In genomic region chr11:54806891-54807290, GRCm38 (mm10) we compare ENCODE assay signal across 1 mouse cellular context.
TF ChIP-seq lines count a peak whose summit lies in the region.

No protein-coding gene starts in this region.

TF ChIP-seq in MEL, 35 proteins besides CTCF, POLR2A, EP300 and RAD21:
- TF ChIP-seq RCOR1 (IDR thresholded peaks at IDR 0.05; ENCODE audit: low read depth, low read length): no peak
- TF ChIP-seq ELF1 (IDR thresholded peaks at IDR 0.05; ENCODE audit: low read depth, low read length): no peak
- TF ChIP-seq HCFC1 (IDR thresholded peaks at IDR 0.05; ENCODE audit: low read depth, low read length): no peak
- TF ChIP-seq NRF1 (IDR thresholded peaks at IDR 0.05; ENCODE audit: insufficient read depth, low read depth, low read length, poor library complexity, severe bottlenecking): no peak
- TF ChIP-seq ETS1 (IDR thresholded peaks at IDR 0.05; ENCODE audit: low read depth, low read length): no peak
- no peak for TF ChIP-seq POLR2AphosphoS5 (IDR thresholded peaks at IDR 0.05; ENCODE audit: borderline replicate concordance, low read depth, low read length)
- TF ChIP-seq ZKSCAN1 (IDR thresholded peaks at IDR 0.05; ENCODE audit: low read depth, low read length): no peak
- TF ChIP-seq TBP (IDR thresholded peaks at IDR 0.05; ENCODE audit: low read depth, low read length): no peak
- TF ChIP-seq TCF12 (IDR thresholded peaks at IDR 0.05; ENCODE audit: low read depth, low read length): no peak
- TF ChIP-seq E2F4 (IDR thresholded peaks at IDR 0.05; ENCODE audit: borderline replicate concordance, low read depth, low read length): no peak
- no peak for TF ChIP-seq USF2 (IDR thresholded peaks at IDR 0.05; ENCODE audit: borderline replicate concordance in 1 of 2, insufficient read depth in 1 of 2, low read depth in 1 of 2, low read length in 2 of 2)
- no peak for TF ChIP-seq MAZ (IDR thresholded peaks at IDR 0.05; ENCODE audit: low read depth, low read length)
- no peak for TF ChIP-seq GABPA (IDR thresholded peaks at IDR 0.05; ENCODE audit: low read depth, low read length)
- TF ChIP-seq ZNF384 (IDR thresholded peaks at IDR 0.05; ENCODE audit: low read depth, low read length): no peak
- TF ChIP-seq ZMIZ1 (IDR thresholded peaks at IDR 0.05; ENCODE audit: low read depth, low read length): no peak
- no peak for TF ChIP-seq MXI1 (IDR thresholded peaks at IDR 0.05; ENCODE audit: low read depth, low read length)
- no peak for TF ChIP-seq BHLHE40 (IDR thresholded peaks at IDR 0.05; ENCODE audit: borderline replicate concordance, low read depth, low read length)
- TF ChIP-seq POLR2AphosphoS2 (IDR thresholded peaks at IDR 0.05; ENCODE audit: low read length): no peak
- no peak for TF ChIP-seq MEF2A (IDR thresholded peaks at IDR 0.05; ENCODE audit: extremely low read depth, insufficient replicate concordance, low read depth, low read length, poor library complexity, severe bottlenecking)
- no peak for TF ChIP-seq MAX (IDR thresholded peaks at IDR 0.05; ENCODE audit: low read length)
